Comparison of ENCODE assay signal across 7 mouse cellular contexts in genomic region chr3:122274241-122275024, GRCm38 (mm10). TPM values are rescaled to one million over a fixed set of nuclear protein-coding genes. Genes with fewer than 3 reads are reported as not detected.
A peak's percentile ranks its signal among the peaks of the same experiment; 100 is the strongest.
DNase-seq lines count a peak whose midpoint lies in the region; ATAC-seq lines count a peak whose summit lies in the region.

Gene Dnttip2, plus strand, starts transcription at chr3:122274388.

- H3K4me1 ChIP-seq in embryonic facial prominence, embryonic 10.5 days, result peaks cover 33% of the 10 kb centered on the region
- peaks cover 34% of the 10 kb centered on the region for H3K4me1 ChIP-seq in limb, embryonic 13.5 days
- H3K4me1 ChIP-seq in midbrain, embryonic 16.5 days (ENCODE audit: control insufficient read depth, insufficient read depth, low read length), result peaks cover 35% of the 10 kb centered on the region

- H3K9ac ChIP-seq in limb, embryonic 13.5 days, result peak within 1 kb of the TSS; percentile 89
- peak within 1 kb of the TSS; percentile 77 for H3K9ac ChIP-seq in midbrain, embryonic 16.5 days (ENCODE audit: low read depth, low read length)

- peak within 1 kb of the TSS; percentile 92 for H3K27ac ChIP-seq in embryonic facial prominence, embryonic 10.5 days (replicated peaks)
- no peak within 1 kb of the TSS for H3K27ac ChIP-seq in limb, embryonic 13.5 days
- peak within 1 kb of the TSS; percentile 67 for H3K27ac ChIP-seq in midbrain, embryonic 16.5 days (ENCODE audit: low read length)

- peak; percentile 96 for DNase-seq in adrenal gland, postnatal 14 days
- DNase-seq in embryonic facial prominence, embryonic 10.5 days (ENCODE audit: low spot score), result peak; percentile 95
- DNase-seq in kidney, adult 11 months, result peak; percentile 89
- peak; percentile 73 to 90 for DNase-seq in spleen, postnatal 10 days (ENCODE audit: low spot score in 2 of 2)

- no peaks in the 10 kb centered on the region for H3K9me3 ChIP-seq in embryonic facial prominence, embryonic 10.5 days
- H3K9me3 ChIP-seq in limb, embryonic 13.5 days, result no peaks in the 10 kb centered on the region
- no peaks in the 10 kb centered on the region for H3K9me3 ChIP-seq in midbrain, embryonic 16.5 days (replicated peaks; ENCODE audit: control insufficient read depth, low read length, poor library complexity, severe bottlenecking)

- peaks cover 44% of the 10 kb centered on the region for H3K36me3 ChIP-seq in embryonic facial prominence, embryonic 10.5 days (replicated peaks)
- H3K36me3 ChIP-seq in limb, embryonic 13.5 days, result peaks cover 44% of the 10 kb centered on the region
- H3K36me3 ChIP-seq in midbrain, embryonic 16.5 days (ENCODE audit: control insufficient read depth, insufficient read depth, low read length), result peaks cover 11% of the 10 kb centered on the region

- H3K27me3 ChIP-seq in embryonic facial prominence, embryonic 10.5 days (replicated peaks; ENCODE audit: low read depth, poor library complexity, severe bottlenecking), result no peaks in the 10 kb centered on the region
- H3K27me3 ChIP-seq in limb, embryonic 13.5 days, result no peaks in the 10 kb centered on the region
- no peaks in the 10 kb centered on the region for H3K27me3 ChIP-seq in midbrain, embryonic 16.5 days (ENCODE audit: control insufficient read depth, insufficient read depth, low read depth, low read length)

- H3K4me2 ChIP-seq in limb, embryonic 13.5 days (replicated peaks), result peak within 1 kb of the TSS; percentile 77
- peak within 1 kb of the TSS; percentile 85 for H3K4me2 ChIP-seq in midbrain, embryonic 16.5 days (ENCODE audit: low read length)

- ATAC-seq in granulocyte monocyte progenitor cell, adult 5-6 weeks (replicated peaks; ENCODE audit: poor library complexity, severe bottlenecking), result peak; percentile 88
- peak; percentile 98 for ATAC-seq in limb, embryonic 13.5 days (ENCODE audit: low FRiP score, low read depth)
- ATAC-seq in midbrain, embryonic 16.5 days, result peak; percentile 96

- under 1% methylated on average over 57 of the region's 57 CpGs for WGBS in embryonic facial prominence, embryonic 10.5 days
- under 1% methylated on average over 57 of the region's 57 CpGs for WGBS in limb, embryonic 13.5 days
- under 1% methylated on average over 52 of the region's 57 CpGs for WGBS in midbrain, embryonic 16.5 days

- H3K4me3 ChIP-seq in embryonic facial prominence, embryonic 10.5 days, result peak within 1 kb of the TSS; percentile 90
- H3K4me3 ChIP-seq in limb, embryonic 13.5 days, result peak within 1 kb of the TSS; percentile 94
- peak within 1 kb of the TSS; percentile 62 for H3K4me3 ChIP-seq in midbrain, embryonic 16.5 days (ENCODE audit: low read depth, low read length)

RNA-seq across cellular contexts. Expression of gene Dnttip2, which starts in this region (rescaled TPM):
- total RNA-seq in adrenal gland, postnatal 14 days (2021), result 42.9 and 44.7 TPM in 2 replicates
- 97.3 and 100 TPM in 2 replicates for polyA plus RNA-seq in embryonic facial prominence, embryonic 10.5 days (2016; fragmentation: Nextera tagmentation; extraction: Ambion mirVana)
- total RNA-seq in granulocyte monocyte progenitor cell, adult 5-6 weeks (2014; fragmentation: Nextera tagmentation), result 89.0 and 109 TPM in 2 replicates
- 109 and 114 TPM in 2 replicates for total RNA-seq in granulocyte monocyte progenitor cell, adult 5-6 weeks (2017)
- 78.3 and 80.3 TPM in 2 replicates for polyA plus RNA-seq in limb, embryonic 13.5 days (2015; fragmentation: Nextera tagmentation; extraction: Ambion mirVana)
- 42.6 and 48.3 TPM in 2 replicates for polyA plus RNA-seq in midbrain, embryonic 16.5 days (2015; fragmentation: Nextera tagmentation; extraction: Ambion mirVana)
